Mouse (Mus musculus): ENCODE measurements around the gene Kctd20. TPM values are rescaled to one million over a fixed set of nuclear protein-coding genes. Genes with fewer than 3 reads are reported as not detected.
"Not testable (repeated sequence)": the region's sequence is repeated elsewhere in the genome, so short reads cannot be mapped to it uniquely, and the experiment has no call there.

The Kctd20 gene
- total RNA-seq, 2 experiments from 2014 or later = 63.8 to 76.9 TPM

DNA sequence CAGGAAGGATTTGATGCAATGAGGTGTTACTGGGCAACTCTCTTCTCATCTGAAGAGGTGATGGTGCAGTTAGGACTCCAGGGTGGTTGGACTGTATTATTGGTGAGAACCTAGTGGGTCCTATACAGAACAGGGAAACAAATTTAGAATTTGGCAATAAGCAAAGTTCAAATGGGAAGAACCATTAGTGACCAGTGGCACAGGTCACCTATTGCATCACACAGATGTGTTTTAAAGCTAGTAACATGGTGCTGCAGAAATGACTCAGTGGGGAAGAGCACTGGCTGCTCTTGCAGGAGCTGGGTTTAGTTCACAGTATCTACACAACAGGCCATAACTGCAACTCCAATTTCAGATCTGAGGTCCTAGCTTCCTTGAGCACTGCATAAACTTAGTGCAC lies 18.4 kb downstream of the Kctd20 start:
- intact Hi-C loops (cut with DNase I) = no loop called here
- no peak for DNase-seq

DNA sequence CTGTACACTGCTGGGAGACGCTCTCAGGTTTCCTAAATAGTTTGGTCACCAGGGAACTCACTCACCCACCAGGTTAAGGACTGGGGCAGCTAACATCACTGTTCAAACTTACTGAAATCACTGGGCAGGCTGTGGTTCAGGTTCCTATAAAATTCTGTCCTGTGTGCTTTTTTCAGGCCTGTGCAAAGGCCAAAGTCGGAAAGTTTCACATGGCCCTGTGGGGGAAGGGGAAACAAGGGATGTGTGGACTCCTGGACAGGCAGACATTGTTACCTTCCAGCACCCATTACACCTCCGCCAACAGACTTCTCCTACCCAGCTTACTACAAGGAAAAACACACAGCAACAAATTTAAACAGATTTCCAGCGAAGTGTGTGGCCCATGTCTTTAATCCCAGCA lies 27.3 kb downstream of the Kctd20 start:
- DNase-seq = no peak

DNA sequence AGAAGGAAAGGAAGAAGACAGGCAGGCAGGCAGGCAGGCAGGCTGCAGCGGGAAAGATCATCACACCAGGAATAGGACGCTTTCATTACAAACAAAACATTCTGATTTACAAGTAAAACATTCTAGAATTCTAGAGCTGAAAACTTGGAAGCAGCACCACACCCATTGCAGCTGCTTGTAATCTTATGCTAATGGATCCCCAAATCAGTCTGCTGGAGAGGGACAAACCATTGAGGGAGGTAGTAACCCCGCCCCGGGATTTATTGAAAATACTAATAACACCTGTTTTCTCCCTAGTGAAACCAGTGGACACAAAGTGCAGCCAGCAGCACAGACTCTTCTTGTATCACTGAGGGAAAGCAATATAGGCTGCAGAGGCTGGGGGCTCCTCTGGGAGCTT lies 29.3 kb downstream of the Kctd20 start:
- intact Hi-C loops (cut with DNase I) = no loop called here
- no peak for DNase-seq

More for the DNA sequence above, 27.3 kb downstream of the Kctd20 start:
- intact Hi-C loops (cut with DNase I) = no loop called here

DNA sequence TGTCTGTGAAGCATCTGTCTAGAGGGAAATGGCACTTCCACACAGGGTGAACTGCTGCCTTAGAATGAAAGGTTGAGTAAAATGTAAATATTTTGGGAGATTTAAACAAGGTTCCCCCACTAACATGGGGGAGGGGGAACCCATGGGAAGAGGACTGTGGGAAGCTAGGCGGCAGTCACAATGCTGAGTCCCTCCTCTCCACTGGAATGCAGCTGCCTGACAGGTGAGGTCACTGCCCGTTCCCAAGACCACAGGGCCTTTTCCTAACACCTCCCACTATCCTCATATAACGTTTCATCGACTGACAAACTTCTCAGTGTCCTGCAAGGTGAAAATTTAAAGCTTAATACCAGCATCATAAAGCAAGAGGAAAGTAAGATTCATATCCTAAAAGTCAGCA lies 30.8 kb downstream of the Kctd20 start:
- DNase-seq = peak; percentile 19 to 32
- intact Hi-C loops (cut with DNase I) = no loop called here

DNA sequence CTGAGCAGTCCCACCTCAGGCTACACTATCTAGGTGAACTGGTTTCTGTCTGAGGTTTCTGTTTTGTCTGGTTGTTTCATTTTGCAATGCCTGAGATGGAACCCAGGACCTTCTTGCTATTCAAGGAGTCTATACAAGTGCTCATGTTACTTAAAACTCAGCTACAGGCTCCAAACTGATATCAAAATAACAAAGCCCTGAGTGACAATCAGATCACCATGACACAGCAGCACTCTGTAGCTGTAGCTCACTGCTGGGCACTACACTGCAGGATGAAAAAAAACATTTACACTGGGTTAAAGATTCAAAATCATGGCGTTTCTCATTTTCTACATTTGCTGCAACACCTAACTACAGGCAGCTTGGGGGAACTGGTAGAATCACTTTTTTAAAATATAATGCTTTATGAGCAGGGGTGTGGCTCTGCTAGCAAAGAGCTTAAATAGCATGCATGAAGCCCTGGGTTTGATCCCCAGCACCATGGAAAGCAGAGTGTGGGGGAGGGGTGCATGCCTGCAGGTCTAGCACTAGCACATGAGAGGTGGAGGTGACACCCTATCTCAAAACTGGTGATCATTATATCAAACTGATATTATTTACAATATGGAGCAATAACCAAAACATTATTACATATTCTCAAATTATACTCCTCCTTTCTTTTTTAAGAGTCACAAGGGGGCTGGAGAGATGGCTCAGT lies 33.1 kb downstream of the Kctd20 start:
- intact Hi-C loops (cut with DNase I) = loop anchor here (5.0 kb wide), 1 partner anchor 112 kb away; no protein-coding TSS in a partner anchor

DNA sequence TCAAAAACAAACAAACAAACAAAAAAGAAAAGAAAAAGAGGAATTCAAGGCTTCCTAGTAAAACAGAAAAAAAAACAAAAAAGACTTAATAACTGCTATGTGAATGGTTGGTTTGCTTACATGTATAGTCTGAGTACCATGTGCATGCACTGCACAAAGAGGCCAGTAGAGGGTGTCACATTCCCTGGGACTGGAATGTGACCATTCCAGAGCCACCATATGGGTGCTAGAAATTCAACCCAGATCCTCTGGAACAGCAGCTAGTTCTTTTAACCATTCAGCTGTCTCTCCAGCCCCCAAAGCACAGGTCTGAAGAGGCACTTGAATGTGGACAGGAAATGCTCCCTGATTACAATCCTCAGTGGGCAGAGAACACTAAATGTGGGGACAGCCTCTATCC lies 35.1 kb downstream of the Kctd20 start:
- intact Hi-C loops (cut with DNase I) = loop anchor here (2.0 to 5.0 kb wide), 3 partner anchors 36 to 184 kb away; no protein-coding TSS in a partner anchor
- DNase-seq = peak in 1 of 2 experiments; percentile 28

More for the DNA sequence above, 33.1 kb downstream of the Kctd20 start:
- no peak for DNase-seq

DNA sequence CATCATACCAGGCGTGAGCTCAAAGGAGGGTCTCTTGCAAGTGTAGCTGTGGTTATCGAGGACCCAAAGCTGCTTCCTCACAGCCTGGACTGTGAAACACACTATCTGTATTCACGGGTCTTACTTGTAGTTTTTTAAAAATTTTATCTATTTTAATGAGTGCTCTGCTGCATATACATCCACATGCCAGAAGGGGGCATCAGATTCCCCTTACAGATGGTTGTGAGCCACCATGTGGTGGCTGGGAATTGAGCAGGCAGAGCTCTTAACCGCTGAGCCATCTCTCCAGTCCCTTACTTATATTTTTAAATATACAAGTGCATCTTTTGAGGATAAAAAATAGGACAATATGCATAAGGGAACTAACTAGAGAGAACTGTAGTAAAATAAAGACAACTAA lies 36.0 kb downstream of the Kctd20 start:
- peak; percentile 22 to 53 for DNase-seq
- intact Hi-C loops (cut with DNase I) = loop anchor here (2.0 to 5.0 kb wide), 3 partner anchors 35 to 183 kb away; no protein-coding TSS in a partner anchor

DNA sequence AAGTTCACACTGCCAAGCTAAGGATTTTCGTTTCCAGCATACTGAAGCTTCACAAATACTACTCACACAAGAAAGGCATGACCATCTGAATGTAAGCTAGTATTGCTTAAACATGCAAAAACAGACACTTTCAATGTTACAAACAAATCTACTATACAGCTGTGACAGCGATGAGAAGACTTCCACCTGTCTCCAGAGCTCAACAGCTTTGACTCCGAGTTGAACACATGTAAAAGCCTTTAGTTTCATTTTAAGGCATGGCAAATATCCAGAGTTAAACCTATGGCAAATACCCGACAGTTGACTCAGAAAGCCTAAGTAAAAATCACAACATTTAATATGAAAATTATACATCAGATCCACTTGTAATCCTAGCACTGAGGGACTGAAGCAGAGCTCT lies 36.5 kb downstream of the Kctd20 start:
- DNase-seq = no peak
- intact Hi-C loops (cut with DNase I) = loop anchor here (5.0 kb wide), 1 partner anchor 109 kb away; no protein-coding TSS in a partner anchor

DNA sequence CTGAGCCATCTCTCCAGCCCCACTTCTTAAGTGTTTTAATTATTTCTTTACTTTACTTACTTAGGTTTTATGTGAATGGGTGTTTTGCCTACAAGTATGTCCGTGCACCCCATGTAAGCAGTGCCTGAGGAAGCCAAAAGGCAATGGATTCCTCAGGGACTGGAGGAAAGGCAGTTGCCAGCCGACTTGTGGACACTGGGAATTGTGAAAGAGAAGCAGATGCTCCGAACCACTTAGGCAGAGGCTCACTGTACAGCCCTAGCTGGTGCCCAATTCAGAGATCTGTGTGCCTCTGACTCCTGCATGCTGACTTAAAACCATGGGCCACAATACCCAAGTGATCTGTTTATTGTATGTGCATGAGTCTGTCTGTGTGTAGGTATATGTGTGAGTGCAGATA lies 37.2 kb downstream of the Kctd20 start:
- DNase-seq = no peak
- intact Hi-C loops (cut with DNase I) = loop anchor here (5.0 kb wide), 1 partner anchor 108 kb away; no protein-coding TSS in a partner anchor

DNA sequence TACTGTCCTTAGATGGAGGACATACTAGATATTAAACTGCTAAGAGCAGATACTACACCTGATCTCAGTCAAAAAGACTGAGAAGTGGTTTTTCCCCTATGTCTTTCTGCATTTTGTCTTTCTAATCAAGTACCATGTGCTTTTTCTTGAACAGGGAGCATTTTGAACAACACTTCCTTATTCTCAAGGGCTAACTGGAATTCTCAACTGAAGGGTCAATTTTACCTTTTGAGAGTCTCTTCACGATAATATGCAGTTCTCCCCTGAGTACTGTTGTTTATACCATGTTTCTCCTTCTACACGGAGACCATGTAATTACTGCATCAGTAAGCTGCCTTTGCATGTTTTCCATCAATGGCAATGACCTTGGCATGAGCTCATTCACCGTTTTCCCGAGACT lies 38.3 kb downstream of the Kctd20 start:
- DNase-seq = no peak
- intact Hi-C loops (cut with DNase I) = no loop called here

DNA sequence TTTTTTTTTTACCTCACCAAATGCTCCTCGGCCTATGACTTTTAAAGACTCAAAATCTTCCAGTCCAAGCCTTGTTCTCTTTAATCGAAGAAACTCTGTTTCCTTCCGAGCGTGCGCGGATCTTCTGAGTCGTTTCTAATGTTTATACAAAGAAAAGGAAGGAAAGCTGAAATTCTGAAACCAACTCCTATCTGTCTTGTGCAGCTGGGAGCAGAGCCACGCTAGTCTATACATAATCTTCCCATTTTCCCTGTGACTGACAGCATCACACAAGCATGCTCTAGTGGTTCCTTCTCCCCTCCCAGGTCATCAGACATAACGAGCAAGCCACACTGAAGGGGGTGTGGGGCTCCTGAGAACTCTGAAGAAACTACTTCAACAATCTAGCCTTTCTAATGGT lies 39.5 kb downstream of the Kctd20 start:
- intact Hi-C loops (cut with DNase I) = no loop called here
- DNase-seq = no peak

DNA sequence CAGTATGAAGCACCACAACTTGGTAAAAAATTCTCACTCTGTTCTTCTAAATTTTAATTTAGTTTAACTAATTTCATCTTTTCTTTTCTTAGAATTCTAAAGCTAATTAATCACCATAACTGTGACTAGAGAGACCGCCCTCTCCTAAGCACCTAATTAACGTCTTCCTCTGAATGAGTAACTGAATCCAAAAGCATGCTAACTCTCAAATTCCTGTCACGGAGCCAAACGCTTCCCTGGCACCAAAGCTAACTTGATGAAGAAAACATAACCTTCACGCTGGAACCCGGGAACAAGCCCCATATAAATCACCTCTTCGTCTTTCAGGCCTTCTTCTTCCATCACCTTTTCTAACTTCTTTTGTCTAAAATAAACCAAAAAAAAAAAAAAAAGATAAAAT lies 40.4 kb downstream of the Kctd20 start:
- intact Hi-C loops (cut with DNase I) = no loop called here
- DNase-seq = peak; percentile 65 to 69

DNA sequence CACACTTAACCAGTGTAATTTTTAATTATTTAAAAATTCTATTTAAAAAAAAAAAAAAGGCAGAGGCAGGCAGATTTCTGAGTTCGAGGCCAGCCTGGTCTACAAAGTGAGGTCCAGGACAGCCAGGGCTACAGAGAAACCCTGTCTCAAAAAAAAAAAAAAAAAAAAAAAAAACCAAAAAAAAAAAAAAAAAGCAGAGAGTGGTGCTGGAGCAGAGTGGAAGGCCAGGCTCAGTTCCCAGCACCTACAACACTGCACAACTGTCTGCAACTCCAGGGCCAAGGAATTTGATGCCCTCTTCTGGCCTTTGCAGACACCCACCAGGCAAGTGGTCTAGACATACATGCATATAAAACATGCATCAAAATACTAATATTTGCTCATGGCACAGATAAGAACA lies 41.3 kb downstream of the Kctd20 start:
- intact Hi-C loops (cut with DNase I); DNase-seq: not testable (repeated sequence)

DNA sequence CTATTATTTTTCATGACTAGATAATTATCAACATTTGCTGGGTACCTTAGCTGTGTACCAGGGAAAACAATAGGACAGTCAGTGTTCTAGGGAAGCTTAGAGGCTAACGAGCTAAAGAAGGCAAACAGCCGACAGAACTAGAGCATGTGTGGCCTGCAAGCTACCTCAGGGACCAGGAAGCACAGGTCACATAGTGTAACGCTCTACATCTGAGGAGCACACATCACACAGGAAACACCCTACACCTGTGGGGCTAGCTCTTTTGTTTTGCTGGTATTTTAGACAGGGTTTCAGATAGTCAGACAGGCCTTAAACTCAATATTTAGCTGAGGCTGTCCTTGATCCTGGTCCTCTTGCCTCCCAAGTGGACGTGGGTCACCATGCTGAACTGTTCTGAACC lies 42.9 kb downstream of the Kctd20 start:
- intact Hi-C loops (cut with DNase I) = no loop called here
- DNase-seq = no peak

DNA sequence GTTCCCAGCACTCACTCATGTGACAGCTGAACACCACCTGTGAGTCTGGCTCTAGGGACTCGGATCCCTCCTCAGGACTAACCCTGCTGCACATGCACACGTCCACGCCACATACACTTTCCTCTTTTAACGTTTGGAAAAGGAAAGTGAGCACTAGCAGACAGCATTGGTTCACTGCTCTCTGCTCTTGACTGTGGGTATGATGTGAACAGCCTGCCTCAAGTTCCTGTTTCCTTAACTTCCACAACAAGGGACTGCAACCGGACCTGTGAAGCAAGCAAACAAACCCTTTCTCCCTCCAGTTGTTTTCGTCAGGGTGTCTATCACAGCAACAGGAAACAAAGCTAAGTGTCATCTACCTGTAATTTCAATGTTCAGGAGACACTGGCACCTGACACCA lies 48.7 kb downstream of the Kctd20 start:
- no peak for DNase-seq

DNA sequence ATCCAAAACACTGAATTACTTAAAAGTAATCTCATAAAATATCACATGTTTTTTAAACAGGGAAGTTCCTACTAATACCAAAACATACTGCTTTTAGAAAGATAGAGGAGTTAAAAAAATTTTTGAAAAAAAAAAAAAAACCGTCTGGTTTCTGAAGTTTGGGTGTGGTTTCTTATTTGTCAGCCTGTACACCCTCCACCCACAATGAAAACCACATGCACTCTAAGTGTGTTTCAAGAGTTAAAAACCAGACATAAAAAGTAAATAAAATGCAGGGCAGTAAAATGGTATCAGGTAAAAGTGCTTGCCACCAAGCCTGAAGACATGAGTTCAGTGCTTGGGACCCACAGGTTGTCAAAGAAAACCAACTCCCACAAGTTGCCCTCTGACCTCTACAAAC lies 52.0 kb downstream of the Kctd20 start:
- intact Hi-C loops (cut with DNase I) = no loop called here
- DNase-seq = no peak

More for the DNA sequence above, 48.7 kb downstream of the Kctd20 start:
- intact Hi-C loops (cut with DNase I) = no loop called here

DNA sequence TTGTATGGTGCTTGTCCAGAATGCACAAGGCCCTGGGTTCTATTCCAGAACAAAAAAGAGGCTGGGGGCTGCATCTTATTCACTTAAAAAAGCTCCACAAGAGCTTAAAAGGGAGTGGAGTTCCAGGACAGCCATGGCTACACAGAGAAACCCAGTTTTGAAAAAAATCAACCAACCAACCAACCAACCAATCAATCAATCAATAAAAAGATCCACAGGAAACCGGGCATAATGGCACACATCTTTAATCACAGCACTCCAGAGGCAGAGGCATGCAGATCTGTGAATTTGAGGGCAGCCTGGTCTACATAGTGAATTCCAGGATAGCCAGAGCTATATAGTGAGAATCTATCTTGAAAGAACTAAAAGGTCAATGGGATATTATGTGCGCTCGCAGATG lies 53.3 kb downstream of the Kctd20 start:
- no peak for DNase-seq
- intact Hi-C loops (cut with DNase I) = no loop called here

DNA sequence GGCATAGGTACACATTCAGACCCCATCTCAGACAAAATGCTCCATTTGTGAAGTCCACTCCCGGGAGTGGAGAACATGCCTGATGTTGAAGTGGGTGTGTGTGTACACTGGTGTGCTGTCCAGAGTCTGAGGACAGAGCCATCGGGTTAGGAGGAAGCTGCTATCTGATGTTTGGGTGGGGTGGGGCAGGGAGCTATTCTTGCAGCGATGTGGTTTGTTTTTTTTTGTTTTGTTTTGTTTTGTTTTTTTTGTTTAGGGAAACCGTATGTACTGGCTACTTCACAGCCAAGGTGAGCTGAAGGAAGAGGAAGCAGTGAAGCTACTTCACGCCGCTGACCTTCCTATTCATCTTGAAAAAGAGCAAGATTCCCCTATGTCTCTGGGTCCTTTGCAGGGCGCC lies 55.1 kb downstream of the Kctd20 start:
- intact Hi-C loops (cut with DNase I) = no loop called here
- peak in 1 of 2 experiments; percentile 22 for DNase-seq

DNA sequence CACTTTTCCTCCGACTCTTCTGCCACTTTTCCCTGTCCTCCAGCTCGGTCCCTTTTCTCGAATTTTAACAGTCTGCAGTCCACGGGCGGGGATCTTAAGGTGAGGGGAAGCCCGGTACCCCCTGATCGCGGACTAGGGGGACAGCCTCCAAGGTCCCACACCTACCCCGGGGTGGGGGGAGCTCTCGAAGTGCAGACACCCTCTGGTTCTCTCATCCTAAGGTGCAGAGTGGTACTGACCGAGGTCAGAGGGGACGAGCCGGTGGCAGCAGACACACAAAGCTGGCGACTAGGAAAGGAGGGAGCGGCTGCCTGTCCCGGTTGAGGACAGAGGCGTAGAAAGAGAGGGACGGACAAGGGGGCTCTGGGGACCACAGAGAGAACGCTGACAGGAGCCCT lies 55.5 kb downstream of the Kctd20 start:
- no peak for DNase-seq
- intact Hi-C loops (cut with DNase I) = no loop called here

DNA sequence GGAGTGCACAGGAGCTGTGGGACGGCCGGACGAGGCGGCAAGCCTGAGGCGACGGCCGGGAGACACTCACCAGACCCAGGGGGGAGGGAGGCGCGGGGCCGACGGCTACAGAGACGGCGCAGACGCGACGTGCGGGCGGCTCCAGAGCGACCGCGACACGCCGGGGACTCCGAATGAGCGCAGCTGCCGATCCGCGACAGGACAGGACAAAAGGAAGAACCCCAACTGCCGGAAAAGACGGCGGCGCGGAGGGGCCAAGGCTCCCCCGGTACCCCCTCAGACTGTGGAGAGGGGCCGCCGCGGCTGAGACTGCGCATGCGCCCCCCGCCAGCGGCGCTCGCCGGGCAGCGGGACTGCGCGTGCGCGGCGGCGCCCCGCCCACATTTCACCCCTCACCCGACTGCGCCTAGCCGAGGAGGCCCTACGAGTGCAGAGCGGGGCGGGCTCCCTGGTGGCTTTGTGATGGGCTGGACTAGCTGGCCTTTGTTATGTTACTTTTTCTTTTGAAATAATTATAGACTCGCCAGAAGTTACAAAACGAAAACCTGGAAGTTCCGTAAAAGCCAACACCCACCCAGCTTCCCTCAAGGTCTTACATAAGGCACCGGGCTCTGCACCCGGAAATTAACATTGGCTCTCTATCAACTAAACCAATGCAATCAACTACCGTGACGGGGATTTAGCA lies 56.0 kb downstream of the Kctd20 start, which contains the start of gene Stk38:
Gene Stk38 (minus strand): TSS at position 355 of the 685 bp plus-strand sequence.
- intact Hi-C loops (cut with DNase I) = no loop called here
- DNase-seq = peak; percentile 95

DNA sequence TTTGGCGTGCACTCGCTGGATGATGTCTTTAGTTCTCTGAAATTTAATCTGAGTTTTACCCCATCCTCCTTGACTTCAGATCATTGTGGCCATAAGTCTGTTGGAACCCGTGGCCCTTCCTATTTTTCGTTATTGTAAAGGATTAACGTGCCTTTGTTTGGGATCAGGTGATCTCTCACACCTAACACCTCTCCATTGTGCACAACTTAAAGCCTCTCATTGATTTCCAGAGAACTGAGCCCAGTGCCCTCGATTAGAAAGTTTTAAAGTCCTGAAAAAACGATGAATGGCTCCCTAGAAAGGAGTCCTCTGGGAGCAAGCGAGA lies 56.5 kb downstream of the Kctd20 start:
- intact Hi-C loops (cut with DNase I) = no loop called here

DNA sequence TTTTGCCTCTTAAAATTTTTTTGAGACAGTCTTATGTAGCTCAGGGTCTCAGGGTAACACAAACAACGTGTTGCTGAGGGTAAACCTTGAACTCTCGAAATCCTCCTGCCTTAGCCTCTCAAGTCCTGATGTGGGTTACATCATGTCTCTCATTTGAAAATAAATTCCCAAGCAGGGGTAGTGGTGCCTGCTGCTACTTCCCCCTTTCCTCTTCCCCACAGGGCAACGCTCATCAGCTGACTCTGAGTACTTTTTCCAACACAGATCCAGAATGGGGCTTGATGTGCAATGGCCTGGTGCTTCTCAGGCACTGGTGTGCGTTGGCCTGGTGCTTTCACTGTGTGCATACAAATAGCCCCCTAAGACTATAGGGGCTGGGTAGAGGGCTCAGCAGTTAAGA lies 57.4 kb downstream of the Kctd20 start:
- DNase-seq = no peak
- intact Hi-C loops (cut with DNase I) = no loop called here

More for the DNA sequence above, 56.5 kb downstream of the Kctd20 start:
- DNase-seq = no peak
